Mouse (Mus musculus) gastrocnemius, adult 2 months (tissue): ENCODE results near the gene Dnajb8. TPM values are rescaled to one million over a fixed set of nuclear protein-coding genes. Genes with fewer than 3 reads are reported as not detected.

Experiments
- DNase-seq: peaks from one replicate; pipeline ENCODE4 v3.0.0; 2022
- H3K27ac ChIP-seq: fragments of 200-600 bp; 2 replicates; pipeline ENCODE4 v1.8.1; 2022; ENCODE audit warnings: mild to moderate bottlenecking
- H3K4me3 ChIP-seq: fragments of 200-600 bp; 2 replicates; pipeline ENCODE4 v1.8.1; 2022; ENCODE audit warnings: mild to moderate bottlenecking, moderate library complexity
- CTCF ChIP-seq: fragments of 200-600 bp; IDR thresholded peaks from 2 replicates; pipeline ENCODE4 v1.8.1; 2022; ENCODE audit warnings: antibody characterized with exemption, mild to moderate bottlenecking, moderate library complexity
- intact Hi-C: fragments of 180-260 bp; cut with DNase I; formaldehyde crosslinking; loops from one replicate; pipeline ENCODE4 v1.15.1; 2025
- total RNA-seq, 2 experiments: library from RNA; stranded (reverse); gene quantifications; 2 replicates each; pipeline ENCODE4 v1.2.3; 2021

Dnajb8 gene
- total RNA-seq, 2 experiments from 2014 or later = not detected

- TF ChIP-seq CTCF = no peak
- Histone ChIP-seq H3K4me3 (peak overlapping the region; percentile 79), H3K27ac (peak overlapping the region; percentile 87)
- DNase-seq = no peak
- intact Hi-C loops = no loop called here
Measured at GRCm38 (mm10) chr6:88201926-88202700, 20.0 kb upstream of the Dnajb8 start.

- TF ChIP-seq CTCF = peak; percentile 22; the same call in 1 of the 2 replicates
- peak; percentile 28 for DNase-seq
- peak overlapping the region; percentile 79 for H3K4me3 ChIP-seq
- intact Hi-C loops = no loop called here
- H3K27ac ChIP-seq = peak overlapping the region; percentile 87
Measured at GRCm38 (mm10) chr6:88202921-88203690, 19.0 kb upstream of the Dnajb8 start.

DNA sequence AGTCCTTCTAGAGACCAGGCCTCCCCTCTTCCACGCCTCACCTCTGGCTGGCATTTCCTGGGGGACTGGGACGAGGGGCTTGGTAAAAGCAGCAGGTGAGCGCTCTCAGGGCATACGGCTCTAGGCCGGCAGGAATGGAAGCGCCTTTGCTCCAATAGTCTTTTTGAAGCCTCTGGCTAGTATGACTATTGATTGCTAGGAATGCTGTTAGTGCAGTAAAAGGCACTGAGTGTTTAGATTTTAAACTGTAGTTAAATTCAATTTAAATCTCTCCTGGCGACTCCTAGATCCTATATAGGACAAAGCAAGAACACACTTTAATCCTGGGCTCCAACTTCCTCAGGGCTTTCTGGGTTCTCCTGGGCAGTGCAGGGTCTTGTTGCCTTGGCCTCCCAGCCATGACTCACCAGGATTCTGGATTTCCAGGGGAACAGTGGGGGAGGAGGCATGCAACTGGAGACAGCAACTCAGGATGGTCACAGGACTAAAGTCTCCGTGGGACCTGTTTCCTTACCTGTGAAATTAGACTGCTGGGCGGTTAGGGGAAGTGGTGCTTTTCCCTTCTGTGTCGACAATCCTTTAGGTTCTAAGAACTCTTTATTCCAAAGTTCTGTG, 18.2 kb upstream of the Dnajb8 start:
- H3K4me3 ChIP-seq = peak overlapping the region; percentile 61
- TF ChIP-seq CTCF = no peak
- intact Hi-C loops = no loop called here
- peak overlapping the region; percentile 82 for H3K27ac ChIP-seq
- no peak for DNase-seq

- H3K4me3 ChIP-seq = peak overlapping the region; percentile 61
- H3K27ac ChIP-seq = peak overlapping the region; percentile 82
- TF ChIP-seq CTCF = no peak
- peak; percentile 71 for DNase-seq
- intact Hi-C loops = no loop called here
Measured at GRCm38 (mm10) chr6:88204531-88205385, 17.3 kb upstream of the Dnajb8 start.

GRCm38 (mm10) chr6:88205386-88205700, 16.7 kb upstream of the Dnajb8 start:
- intact Hi-C loops = no loop called here
- no peak for TF ChIP-seq CTCF
- peak overlapping the region; percentile 82 for H3K27ac ChIP-seq
- peak overlapping the region; percentile 61 for H3K4me3 ChIP-seq
- no peak for DNase-seq

- Histone ChIP-seq H3K4me3 (peak overlapping the region; percentile 61), H3K27ac (peak overlapping the region; percentile 82)
- TF ChIP-seq CTCF = no peak
- DNase-seq = peak; percentile 53
- intact Hi-C loops = no loop called here
Measured at GRCm38 (mm10) chr6:88205937-88206336, 16.1 kb upstream of the Dnajb8 start.

DNA sequence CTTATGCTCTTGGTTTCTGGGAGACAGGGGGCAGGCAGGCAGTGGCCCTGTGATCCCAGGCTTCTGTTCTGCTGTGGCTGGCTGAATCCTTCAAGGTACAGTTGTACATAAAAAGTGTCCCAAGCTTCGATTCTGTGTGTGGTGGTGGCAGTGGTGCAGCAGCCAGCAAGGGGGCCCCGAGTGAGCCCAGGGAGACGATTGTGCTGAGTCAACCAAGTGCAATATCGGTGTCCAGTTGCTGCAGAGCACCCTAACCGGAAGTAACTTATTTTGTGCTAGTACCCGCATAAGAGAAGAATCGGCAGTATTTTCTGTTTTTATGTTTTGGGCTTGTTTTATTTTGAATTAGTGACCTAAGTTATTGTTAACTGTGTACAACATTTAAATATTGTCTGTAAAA, 15.5 kb upstream of the Dnajb8 start:
- intact Hi-C loops = no loop called here
- no peak for DNase-seq
- no peak for TF ChIP-seq CTCF
- H3K4me3 ChIP-seq = peak overlapping the region; percentile 45
- peak overlapping the region; percentile 82 for H3K27ac ChIP-seq

GRCm38 (mm10) chr6:88207403-88208033, 14.6 kb upstream of the Dnajb8 start:
- TF ChIP-seq CTCF = no peak
- intact Hi-C loops = loop anchor here (2.0 kb wide), 1 partner anchor 15 kb away; the partner anchor contains the start of gene Dnajb8
- Histone ChIP-seq H3K27ac (no peak overlapping the region), H3K4me3 (no peak overlapping the region)
- DNase-seq = no peak

DNA sequence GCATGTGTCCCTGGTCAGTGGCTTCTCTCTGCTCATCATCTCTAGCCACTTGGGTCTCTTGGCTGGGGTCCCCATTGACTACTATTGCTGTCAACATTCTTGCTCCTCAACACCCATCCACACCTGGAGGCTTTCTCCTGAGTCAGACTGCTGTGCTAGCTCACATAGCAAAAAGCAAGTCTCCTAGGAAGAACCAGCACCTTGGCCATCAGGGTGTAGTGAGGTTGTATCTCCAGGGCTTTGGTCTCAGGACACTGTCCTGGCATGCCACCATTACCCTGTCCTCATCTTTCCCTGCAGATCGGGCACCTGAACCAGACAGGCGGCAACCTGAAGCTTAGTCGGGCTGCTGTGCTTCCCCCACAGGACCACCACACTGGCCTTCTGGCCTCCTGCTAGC, 13.7 kb upstream of the Dnajb8 start:
- Histone ChIP-seq H3K4me3 (no peak overlapping the region), H3K27ac (no peak overlapping the region)
- intact Hi-C loops = loop anchor here (2.0 kb wide), 1 partner anchor 14 kb away; the partner anchor contains the start of gene Dnajb8
- TF ChIP-seq CTCF = no peak
- DNase-seq = no peak

GRCm38 (mm10) chr6:88209453-88209852, 12.6 kb upstream of the Dnajb8 start:
- intact Hi-C loops = loop anchor here (2.0 kb wide), 1 partner anchor 13 kb away; the partner anchor contains the start of gene Dnajb8

DNA sequence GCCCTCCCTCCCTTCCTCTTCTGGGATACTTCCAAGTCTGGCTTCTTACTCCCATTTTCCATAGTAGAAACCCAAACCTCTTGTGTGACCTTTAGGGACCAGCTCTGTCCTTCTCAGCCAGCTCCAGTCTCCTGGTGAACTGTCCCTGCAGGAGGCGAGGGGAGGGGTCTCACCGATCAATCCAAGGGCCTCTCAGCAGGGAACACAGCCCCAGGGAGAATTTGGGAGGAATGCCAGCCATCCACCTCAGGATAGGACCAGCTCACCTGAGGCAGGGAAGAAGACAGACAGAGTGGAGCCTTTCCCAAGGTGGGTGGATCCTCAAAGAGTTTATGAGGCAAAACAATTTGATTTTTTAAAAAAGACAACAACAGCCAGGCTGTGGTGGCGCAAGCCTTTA, 11.9 kb upstream of the Dnajb8 start:
- intact Hi-C loops = no loop called here
- no peak overlapping the region for H3K4me3 ChIP-seq
- no peak overlapping the region for H3K27ac ChIP-seq
- no peak for TF ChIP-seq CTCF
- no peak for DNase-seq

More at GRCm38 (mm10) chr6:88209453-88209852, 12.6 kb upstream of the Dnajb8 start:
- no peak for TF ChIP-seq CTCF
- no peak overlapping the region for H3K4me3 ChIP-seq
- DNase-seq = no peak
- no peak overlapping the region for H3K27ac ChIP-seq

DNA sequence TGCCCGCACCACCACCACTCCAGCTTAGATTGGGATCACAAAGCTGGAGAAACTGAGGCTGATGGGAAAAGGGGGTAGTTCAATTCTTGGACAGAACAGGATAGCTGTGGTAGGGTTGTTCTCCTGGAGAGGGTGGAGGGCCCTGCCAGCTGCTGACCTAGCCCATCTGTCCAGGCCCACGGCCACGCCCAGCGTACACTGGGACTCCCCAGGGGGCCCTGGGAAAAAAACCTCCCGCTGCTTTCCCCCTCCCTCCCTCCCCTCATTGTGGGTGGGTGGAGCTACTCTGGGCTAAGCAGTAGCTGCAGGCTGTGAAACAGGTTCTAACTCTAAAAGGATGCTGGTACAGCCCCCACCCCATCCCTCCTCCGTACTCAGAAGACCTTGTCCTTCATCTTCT, 6.3 kb upstream of the Dnajb8 start:
- Histone ChIP-seq H3K4me3 (no peak overlapping the region), H3K27ac (no peak overlapping the region)
- TF ChIP-seq CTCF = no peak
- intact Hi-C loops = no loop called here
- no peak for DNase-seq
